Mouse (Mus musculus): ENCODE results near the gene A830005F24Rik.
A peak's percentile ranks its signal among the peaks of the same experiment; 100 is the strongest.

DNA sequence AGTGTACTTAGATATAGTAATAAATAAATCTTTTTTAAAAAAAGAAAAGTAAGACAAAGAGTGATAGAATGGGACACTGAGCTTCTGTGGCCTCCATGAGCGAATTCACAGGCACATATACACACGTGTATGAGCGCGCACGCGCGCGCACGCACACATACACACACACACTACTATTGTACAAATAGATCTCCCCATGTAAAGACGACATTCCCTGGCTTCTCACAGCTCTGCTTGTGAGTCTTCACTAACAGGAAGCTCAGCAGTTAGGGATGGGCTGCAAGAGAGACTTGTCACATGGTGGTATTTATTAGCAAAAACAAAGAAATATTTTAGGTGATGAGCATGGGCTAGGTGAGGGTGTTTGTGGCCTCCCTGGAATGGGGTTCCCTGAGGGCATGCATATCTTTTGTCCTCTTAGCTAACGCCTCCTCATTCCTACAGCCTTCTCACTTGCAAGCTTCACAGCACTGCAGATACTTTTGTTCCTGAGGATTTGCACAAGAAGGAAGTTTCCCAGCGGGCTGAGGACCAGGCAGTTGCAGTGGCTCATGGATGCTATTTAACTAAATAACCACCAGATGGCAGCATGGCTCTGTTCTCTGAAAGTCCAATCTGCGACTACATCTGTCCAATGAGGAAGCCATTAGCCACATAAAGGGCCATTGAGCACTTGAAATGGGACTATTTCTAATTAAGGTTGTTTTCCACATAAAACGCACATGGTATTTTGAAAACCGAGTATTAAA lies 14.9 kb downstream of the A830005F24Rik start:
- TF ChIP-seq BHLHE40 (IDR thresholded peaks at IDR 0.05; ENCODE audit: borderline replicate concordance, low read depth, low read length): no peak
- no peak for TF ChIP-seq TCF12 (IDR thresholded peaks at IDR 0.05; ENCODE audit: low read depth, low read length)
- TF ChIP-seq GATA1 (IDR thresholded peaks at IDR 0.05; ENCODE audit: low read depth, low read length): 0 out of 2 replicates have a peak, but pooled peaks have one; percentile 33
- TF ChIP-seq TAL1 (IDR thresholded peaks at IDR 0.05; ENCODE audit: low read length): no peak
- peak in 2 of 3 experiments; percentile 71 to 85 for TF ChIP-seq CTCF (IDR thresholded peaks at IDR 0.05 in 2 of 3, conservative IDR thresholded peaks at IDR 0.05 in 1 of 3; ENCODE audit: control insufficient read depth in 1 of 3, insufficient read depth in 1 of 3, low read depth in 2 of 3, low read length in 3 of 3, poor library complexity in 1 of 3, severe bottlenecking in 1 of 3)
- TF ChIP-seq USF1 (IDR thresholded peaks at IDR 0.05; ENCODE audit: low read depth, low read length): no peak
- no peak for TF ChIP-seq ZKSCAN1 (IDR thresholded peaks at IDR 0.05; ENCODE audit: low read depth, low read length)

All from MEL (cell line).